Mouse (Mus musculus) T-helper 2 cell (primary cell): ENCODE data around the gene Olfr1253.

Experiments used
- in situ Hi-C: fragments of 300-600 bp; cut with MboI, MseI; formaldehyde crosslinking; loops from one replicate; pipeline ENCODE4 v1.15.1; 2025; ENCODE audit warnings: high pct_unique_total_duplicates

Gene Olfr1253

DNA sequence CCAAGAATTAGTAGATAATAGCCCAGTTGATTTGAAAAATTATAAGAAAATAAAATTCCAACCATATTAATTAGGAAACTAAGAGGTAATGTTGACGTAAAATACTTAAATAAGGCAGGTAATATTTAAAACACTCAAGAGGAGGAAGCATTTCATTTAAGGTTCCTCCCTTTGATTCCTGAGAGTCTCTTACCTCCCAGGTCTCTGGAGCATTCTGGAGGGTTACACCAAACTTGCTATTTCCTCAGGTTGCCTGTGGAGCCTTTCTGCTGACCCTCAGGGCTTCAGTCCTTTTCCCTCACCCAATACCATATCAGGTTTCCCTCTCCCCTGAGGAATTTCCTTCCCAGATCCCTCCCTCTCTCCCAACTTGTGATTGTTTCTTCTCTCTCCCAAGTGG is at the start of gene Olfr1253:
Gene Olfr1253 (minus strand): TSS at position 101 of the 400 bp plus-strand sequence.
- in situ Hi-C loops = no loop called here

DNA sequence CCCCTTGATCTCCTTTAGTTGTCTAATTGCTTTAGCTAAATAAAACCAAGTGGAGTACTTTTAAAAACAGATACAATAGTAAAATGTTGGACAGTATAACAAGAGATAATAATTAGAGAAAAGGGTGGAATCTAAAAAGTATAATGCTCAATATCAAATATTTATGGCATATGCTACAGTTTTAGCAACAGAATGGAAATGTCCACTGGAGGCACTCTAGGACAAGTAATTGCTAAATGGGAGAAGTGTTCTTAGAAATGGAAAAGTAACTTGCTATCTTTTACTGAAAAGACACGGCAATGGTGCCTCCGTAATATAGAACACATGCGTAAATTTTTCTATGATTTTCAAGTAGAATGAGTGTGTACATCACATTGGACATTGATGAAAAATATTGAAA is 42.7 kb upstream of the Olfr1253 start:
- in situ Hi-C loops = no loop called here

DNA sequence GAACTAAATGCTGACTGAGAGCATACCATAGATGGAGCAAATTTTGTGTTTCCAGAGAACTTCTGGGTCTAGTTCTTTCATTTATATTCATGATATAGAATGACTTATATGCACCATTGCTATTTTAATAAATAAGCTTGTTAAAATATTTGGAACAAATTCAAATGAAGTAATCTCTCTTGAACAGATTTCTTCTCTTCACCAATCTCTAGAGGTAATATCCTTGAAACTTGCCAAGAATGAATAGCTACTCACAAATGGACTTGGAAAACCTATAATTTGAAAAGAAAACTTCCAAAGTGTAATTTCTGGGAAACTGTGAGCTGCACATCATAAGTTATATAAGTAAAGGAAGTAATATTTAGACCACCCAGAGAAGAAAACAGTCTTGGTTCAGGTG is 36.6 kb upstream of the Olfr1253 start, which contains the start of gene Olfr1254:
Gene Olfr1254 (minus strand): TSS at position 101 of the 400 bp plus-strand sequence.
- in situ Hi-C loops = no loop called here

DNA sequence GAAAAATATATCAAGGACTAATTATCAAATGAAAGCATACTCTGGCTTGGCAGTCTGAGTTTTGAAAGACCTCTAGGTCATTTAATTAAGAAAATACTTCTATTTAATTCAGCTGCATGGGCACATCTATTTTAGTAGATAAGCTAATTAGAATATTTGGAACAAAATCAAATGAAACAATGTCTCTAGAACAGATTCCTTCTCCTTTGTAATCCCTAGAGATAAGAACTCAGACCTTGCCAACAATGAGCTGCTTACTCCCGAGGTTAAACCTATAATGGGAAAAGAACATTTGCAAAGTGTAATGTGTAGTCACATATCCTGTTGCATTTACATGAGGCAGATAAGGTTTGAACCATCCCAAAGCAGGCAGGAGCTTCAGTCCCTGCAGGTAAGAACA is 32.0 kb downstream of the Olfr1253 start, which contains the start of gene Olfr1252:
Gene Olfr1252 (minus strand): TSS at position 101 of the 400 bp plus-strand sequence.
- in situ Hi-C loops = no loop called here
